In genomic region chr12:108005816-108006626, GRCm38 (mm10) we compare ENCODE assay signal across 7 mouse cellular contexts. TPM values are rescaled to one million over a fixed set of nuclear protein-coding genes. Genes with fewer than 3 reads are reported as not detected.
DNase-seq lines count a peak whose midpoint lies in the region; ATAC-seq and TF ChIP-seq lines count a peak whose summit lies in the region.

No protein-coding gene starts in this region.

- H3K27ac ChIP-seq in limb, embryonic 14.5 days (replicated peaks; ENCODE audit: low read depth, low read length): no peak overlapping the region
- no peak overlapping the region for H3K27ac ChIP-seq in neural tube, embryonic 12.5 days

- no peaks in the 10 kb centered on the region for H3K9me3 ChIP-seq in limb, embryonic 14.5 days (ENCODE audit: control insufficient read depth, low read length)
- H3K9me3 ChIP-seq in neural tube, embryonic 12.5 days: no peaks in the 10 kb centered on the region

- DNase-seq in ZHBTc4 (ENCODE audit: low read depth, low spot score): peak; percentile 91
- peak; percentile 55 to 70 for DNase-seq in cerebellum, postnatal 25 days
- DNase-seq in gastrocnemius, postnatal 14 days: peak; percentile 51
- DNase-seq in kidney, adult 18-20 months: peak; percentile 43
- DNase-seq in limb, embryonic 14.5 days (ENCODE audit: low spot score): peak; percentile 85
- DNase-seq in thymus, postnatal 10 days (ENCODE audit: low spot score in 2 of 2): peak; percentile 59 to 73

- no peak for TF ChIP-seq POLR2A in limb, embryonic 14.5 days (IDR thresholded peaks at IDR 0.05; ENCODE audit: borderline replicate concordance, extremely low read depth, insufficient read depth, insufficient read length)

- H3K4me3 ChIP-seq in limb, embryonic 14.5 days (replicated peaks; ENCODE audit: low read length): peak overlapping the region; percentile 80
- H3K4me3 ChIP-seq in neural tube, embryonic 12.5 days: peak overlapping the region; percentile 32

- H3K4me2 ChIP-seq in limb, embryonic 14.5 days (replicated peaks; ENCODE audit: low read depth, low read length, severe bottlenecking): peak overlapping the region; percentile 95
- peak overlapping the region; percentile 81 for H3K4me2 ChIP-seq in neural tube, embryonic 12.5 days (replicated peaks)

- peaks cover 17% of the 10 kb centered on the region for H3K4me1 ChIP-seq in limb, embryonic 14.5 days (ENCODE audit: control insufficient read depth, insufficient read depth, low read length)
- peaks cover 18% of the 10 kb centered on the region for H3K4me1 ChIP-seq in neural tube, embryonic 12.5 days

- H3K27me3 ChIP-seq in limb, embryonic 14.5 days (ENCODE audit: control insufficient read depth, insufficient read depth, low read length): peaks cover 23% of the 10 kb centered on the region
- peaks cover 10% of the 10 kb centered on the region for H3K27me3 ChIP-seq in neural tube, embryonic 12.5 days (replicated peaks)

- under 1% methylated on average over 37 of the region's 56 CpGs for WGBS in limb, embryonic 14.5 days
- under 1% methylated on average over 56 of the region's 56 CpGs for WGBS in neural tube, embryonic 12.5 days

- H3K36me3 ChIP-seq in limb, embryonic 14.5 days (ENCODE audit: control insufficient read depth, insufficient read depth, low read length): no peaks in the 10 kb centered on the region
- no peaks in the 10 kb centered on the region for H3K36me3 ChIP-seq in neural tube, embryonic 12.5 days

- intact Hi-C loops in gastrocnemius, postnatal 14 days (cut with DNase I; ENCODE audit: low total_unique reads): no loop called here

- peak overlapping the region; percentile 43 for H3K9ac ChIP-seq in limb, embryonic 14.5 days (ENCODE audit: low read depth, low read length, severe bottlenecking)
- peak overlapping the region; percentile 42; the same call in 1 of the 2 replicates for H3K9ac ChIP-seq in neural tube, embryonic 12.5 days

- ATAC-seq in limb, embryonic 14.5 days (ENCODE audit: low FRiP score, low read depth): peak; percentile 38
- peak; percentile 61 for ATAC-seq in neural tube, embryonic 12.5 days (ENCODE audit: low FRiP score, low read depth)

RNA-seq across cellular contexts. Expression of gene Bcl11b, which starts 2.6 kb away (rescaled TPM):
- under 1 TPM; 0.06 to 0.11 TPM for total RNA-seq in gastrocnemius, postnatal 14 days (2021)
- 16.0 and 20.1 TPM in 2 replicates for polyA plus RNA-seq in limb, embryonic 14.5 days (2012; rRNA removed)
- polyA plus RNA-seq in limb, embryonic 14.5 days (2014; fragmentation: Nextera tagmentation; extraction: Ambion mirVana): 26.4 and 26.7 TPM in 2 replicates
- 25.9 and 27.1 TPM in 2 replicates for polyA plus RNA-seq in neural tube, embryonic 12.5 days (2016; fragmentation: Nextera tagmentation; extraction: Ambion mirVana)
